Mouse (Mus musculus) myocyte (in vitro differentiated cells): ENCODE data around the gene Pnpla6.

Source experiments
- POLR2A ChIP-seq: IDR thresholded peaks from one replicate; pipeline ENCODE4 v1.6.1; 2011; ENCODE audit warnings: low read depth, mild to moderate bottlenecking, control low read depth, moderate library complexity; ENCODE audit not compliant: insufficient read length
- POLR2AphosphoS2 ChIP-seq: IDR thresholded peaks from one replicate; pipeline ENCODE4 v1.6.1; 2011; ENCODE audit warnings: low read depth, control low read depth; ENCODE audit not compliant: insufficient read length
- SRF ChIP-seq: IDR thresholded peaks from one replicate; pipeline ENCODE4 v1.6.1; 2011; ENCODE audit warnings: low read depth; ENCODE audit not compliant: control insufficient read depth, insufficient read length
- USF1 ChIP-seq: IDR thresholded peaks from one replicate; pipeline ENCODE4 v1.6.1; 2011; ENCODE audit warnings: low read depth, mild to moderate bottlenecking, control low read depth, moderate library complexity

DNA sequence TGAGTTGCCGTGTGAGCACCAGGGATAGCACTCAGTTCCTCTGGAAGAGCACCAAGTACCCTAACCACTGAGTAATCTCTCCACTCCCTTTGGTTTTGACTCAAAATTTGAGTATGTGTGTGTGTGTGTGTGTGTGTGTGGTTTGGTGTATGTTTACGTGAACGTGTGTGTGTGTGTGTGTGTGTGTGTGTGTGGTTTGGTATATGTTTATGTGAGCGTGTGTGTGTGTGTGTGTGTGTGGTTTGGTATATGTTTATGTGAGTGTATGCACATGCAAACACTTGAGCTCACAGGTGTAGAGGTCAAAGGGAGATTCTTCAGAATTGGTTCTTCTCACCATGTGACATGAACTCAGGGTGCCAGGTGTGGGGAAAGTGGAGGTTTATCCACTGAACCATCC is 40.9 kb downstream of the Pnpla6 start:
- TF ChIP-seq SRF, result no peak
- TF ChIP-seq POLR2A, result no peak
- TF ChIP-seq USF1, result no peak
- TF ChIP-seq POLR2AphosphoS2, result no peak
